Mouse (Mus musculus): Measurements from ENCODE around the gene Gbp7.
"Not testable (repeated sequence)": the region's sequence is repeated elsewhere in the genome, so short reads cannot be mapped to it uniquely, and the experiment has no call there.

Gene Gbp7

GRCm38 (mm10) chr3:142561045-142561646, 31.0 kb downstream of the Gbp7 start:
- no peak for DNase-seq (ENCODE audit: low read depth)

GRCm38 (mm10) chr3:142561666-142562065, 31.5 kb downstream of the Gbp7 start:
- DNase-seq (ENCODE audit: low read depth), result no peak

- not testable (repeated sequence) for DNase-seq (ENCODE audit: low read depth)
Measured at GRCm38 (mm10) chr3:142567490-142567889, 37.3 kb downstream of the Gbp7 start.

- DNase-seq (ENCODE audit: low read depth), result no peak
Measured at GRCm38 (mm10) chr3:142570738-142571137, 40.6 kb downstream of the Gbp7 start.

GRCm38 (mm10) chr3:142577108-142577507, 47.0 kb downstream of the Gbp7 start:
- no peak for DNase-seq (ENCODE audit: low read depth)

GRCm38 (mm10) chr3:142578342-142578741, 48.2 kb downstream of the Gbp7 start:
- DNase-seq (ENCODE audit: low read depth), result no peak

GRCm38 (mm10) chr3:142583067-142583466, 52.9 kb downstream of the Gbp7 start:
- DNase-seq (ENCODE audit: low read depth), result no peak

GRCm38 (mm10) chr3:142587386-142587785, 57.2 kb downstream of the Gbp7 start:
- DNase-seq (ENCODE audit: low read depth), result no peak

GRCm38 (mm10) chr3:142588888-142589287, 58.7 kb downstream of the Gbp7 start:
- no peak for DNase-seq (ENCODE audit: low read depth)

- no peak for DNase-seq (ENCODE audit: low read depth)
Measured at GRCm38 (mm10) chr3:142590431-142591067, 60.4 kb downstream of the Gbp7 start.

- no peak for DNase-seq (ENCODE audit: low read depth)
Measured at GRCm38 (mm10) chr3:142594547-142594946, 64.4 kb downstream of the Gbp7 start, which contains the start of gene Gbp2b. Gene Gbp2b (plus strand): TSS chr3:142594847.

GRCm38 (mm10) chr3:142597923-142598322, 67.8 kb downstream of the Gbp7 start:
- DNase-seq (ENCODE audit: low read depth), result no peak

All from fibroblast of lung, adult 2 months (primary cell).